Mouse (Mus musculus) heart, embryonic 15.5 days (tissue): ENCODE results near the gene Mrps16. TPM values are rescaled to one million over a fixed set of nuclear protein-coding genes. Genes with fewer than 3 reads are reported as not detected.

Experiments
- ATAC-seq: fragments of 200-750 bp; cut with Nextera tagmentation; replicated peaks from 2 replicates; pipeline ENCODE4 v1.8.0; 2017; ENCODE audit warnings: low read depth, moderate TSS enrichment; ENCODE audit not compliant: insufficient number of reproducible peaks, insufficient read depth, low FRiP score
- H3K27ac ChIP-seq: fragments of 300-500 bp; sonication (generic); 2 replicates; pipeline ENCODE4 v1.5.1; 2015; ENCODE audit warnings: mild to moderate bottlenecking, inconsistent platforms
- H3K27me3 ChIP-seq: fragments of 300-500 bp; sonication (generic); 2 replicates; pipeline ENCODE4 v1.6.1; 2015; ENCODE audit warnings: inconsistent platforms
- H3K36me3 ChIP-seq: fragments of 300-500 bp; sonication (generic); 2 replicates; pipeline ENCODE4 v1.6.1; 2015; ENCODE audit warnings: mild to moderate bottlenecking, inconsistent platforms
- H3K4me1 ChIP-seq: fragments of 300-500 bp; sonication (generic); replicated peaks from 2 replicates; pipeline ENCODE4 v1.6.1; 2015; ENCODE audit warnings: inconsistent platforms
- H3K4me2 ChIP-seq: fragments of 300-500 bp; sonication (generic); 2 replicates; pipeline ENCODE4 v1.6.1; 2015; ENCODE audit warnings: inconsistent platforms, mild to moderate bottlenecking, moderate library complexity
- H3K4me3 ChIP-seq: fragments of 300-500 bp; sonication (generic); 2 replicates; pipeline ENCODE4 v1.5.1; 2015; ENCODE audit warnings: mild to moderate bottlenecking, inconsistent platforms
- H3K9ac ChIP-seq: fragments of 300-500 bp; sonication (generic); 2 replicates; pipeline ENCODE4 v1.6.1; 2015; ENCODE audit warnings: mild to moderate bottlenecking, inconsistent platforms
- H3K9me3 ChIP-seq: fragments of 300-500 bp; sonication (generic); replicated peaks from 2 replicates; pipeline ENCODE4 v1.6.1; 2016; ENCODE audit warnings: inconsistent platforms
- WGBS: fragments of 180-500 bp; shearing (Covaris S2); methylation state at CpG from one replicate; pipeline ENCODE4 v1.1.7; 2015; ENCODE audit warnings: mixed read lengths; 5-methylcytosine and 5-hydroxymethylcytosine counted together
- polyA plus RNA-seq: library from polyadenylated mRNA; unstranded; fragments of >200 nt; fragmentation: Nextera tagmentation; extraction: Ambion mirVana; gene quantifications from 2 replicates; pipeline ENCODE4 v1.2.1, GENCODE M21; 2015

Mrps16 gene
- polyA plus RNA-seq: 88.5 and 98.2 TPM in 2 replicates

GRCm38 (mm10) chr14:20393205-20393913, at the start of gene Mrps16:
TSS of gene Mrps16 (minus strand) at chr14:20393634.
- peaks cover 17% of the 10 kb centered on the region for H3K36me3 ChIP-seq
- peaks cover 4% of the 10 kb centered on the region for H3K4me1 ChIP-seq
- H3K4me2 ChIP-seq: peak within 1 kb of the TSS; percentile 69
- peak within 1 kb of the TSS; percentile 93 for H3K27ac ChIP-seq
- WGBS: under 1% methylated on average over 68 of the region's 68 CpGs
- peak within 1 kb of the TSS; percentile 98 for H3K9ac ChIP-seq
- H3K4me3 ChIP-seq: peak within 1 kb of the TSS; percentile 92
- no peaks in the 10 kb centered on the region for H3K27me3 ChIP-seq
- ATAC-seq: peak; percentile 97
- no peaks in the 10 kb centered on the region for H3K9me3 ChIP-seq

GRCm38 (mm10) chr14:20442252-20442651, 48.8 kb upstream of the Mrps16 start:
- Histone ChIP-seq H3K36me3 (no peaks in the 10 kb centered on the region), H3K27ac (no peak overlapping the region), H3K9me3 (no peaks in the 10 kb centered on the region), H3K4me3 (no peak overlapping the region), H3K4me1 (no peaks in the 10 kb centered on the region), H3K27me3 (no peaks in the 10 kb centered on the region), H3K9ac (no peak overlapping the region), H3K4me2 (peak overlapping the region; percentile 26; the same call in 1 of the 2 replicates)
- ATAC-seq: no peak
- 48% methylated on average over 17 of the region's 17 CpGs for WGBS

DNA sequence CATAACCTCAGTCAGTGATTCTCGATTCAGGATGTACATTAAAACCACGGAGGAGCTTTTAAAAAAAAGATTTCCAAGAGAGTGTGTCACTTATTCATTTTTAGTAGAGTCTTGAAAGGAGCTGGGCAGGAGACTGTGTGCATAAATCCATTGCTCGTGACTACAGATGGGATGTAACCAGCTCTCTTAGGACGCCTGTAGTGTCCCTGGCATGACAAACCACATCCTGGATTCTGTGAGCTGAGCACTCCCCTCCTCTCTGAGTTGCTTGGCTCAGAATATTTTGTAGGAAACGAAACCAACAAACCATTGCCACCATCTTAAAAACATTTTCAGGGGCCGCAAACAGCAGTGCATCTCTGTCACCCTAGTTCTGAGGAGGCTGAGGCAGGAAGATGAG, 43.5 kb upstream of the Mrps16 start:
- no peak overlapping the region for H3K4me3 ChIP-seq
- 65% methylated on average over 6 of the region's 6 CpGs for WGBS
- H3K9ac ChIP-seq: no peak overlapping the region
- no peaks in the 10 kb centered on the region for H3K9me3 ChIP-seq
- no peak overlapping the region for H3K4me2 ChIP-seq
- H3K36me3 ChIP-seq: no peaks in the 10 kb centered on the region
- no peaks in the 10 kb centered on the region for H3K27me3 ChIP-seq
- no peak overlapping the region for H3K27ac ChIP-seq
- no peak for ATAC-seq
- no peaks in the 10 kb centered on the region for H3K4me1 ChIP-seq

GRCm38 (mm10) chr14:20432420-20432819, 39.0 kb upstream of the Mrps16 start:
- H3K9me3 ChIP-seq: no peaks in the 10 kb centered on the region
- no peaks in the 10 kb centered on the region for H3K36me3 ChIP-seq
- ATAC-seq: no peak
- 81% methylated on average over 4 of the region's 4 CpGs for WGBS
- H3K4me2 ChIP-seq: no peak overlapping the region
- H3K9ac ChIP-seq: no peak overlapping the region
- no peaks in the 10 kb centered on the region for H3K27me3 ChIP-seq
- H3K4me3 ChIP-seq: no peak overlapping the region
- H3K27ac ChIP-seq: no peak overlapping the region
- H3K4me1 ChIP-seq: no peaks in the 10 kb centered on the region

- Histone ChIP-seq H3K4me3 (no peak overlapping the region), H3K4me1 (no peaks in the 10 kb centered on the region), H3K27ac (no peak overlapping the region), H3K9me3 (no peaks in the 10 kb centered on the region), H3K9ac (no peak overlapping the region), H3K4me2 (no peak overlapping the region), H3K36me3 (no peaks in the 10 kb centered on the region), H3K27me3 (no peaks in the 10 kb centered on the region)
- no peak for ATAC-seq
- 62% methylated on average over 6 of the region's 6 CpGs for WGBS
Measured at GRCm38 (mm10) chr14:20431726-20432125, 38.3 kb upstream of the Mrps16 start.

- Histone ChIP-seq H3K27me3 (no peaks in the 10 kb centered on the region), H3K4me2 (no peak overlapping the region), H3K36me3 (no peaks in the 10 kb centered on the region), H3K4me1 (no peaks in the 10 kb centered on the region), H3K4me3 (no peak overlapping the region), H3K9me3 (no peaks in the 10 kb centered on the region), H3K27ac (no peak overlapping the region), H3K9ac (no peak overlapping the region)
- no peak for ATAC-seq
- WGBS: 47% methylated on average over 1 of the region's 1 CpGs
Measured at GRCm38 (mm10) chr14:20429833-20430232, 36.4 kb upstream of the Mrps16 start.

GRCm38 (mm10) chr14:20428593-20428992, 35.2 kb upstream of the Mrps16 start:
- no peaks in the 10 kb centered on the region for H3K4me1 ChIP-seq
- H3K4me3 ChIP-seq: no peak overlapping the region
- ATAC-seq: no peak
- H3K4me2 ChIP-seq: no peak overlapping the region
- no peak overlapping the region for H3K9ac ChIP-seq
- H3K27ac ChIP-seq: no peak overlapping the region
- no peaks in the 10 kb centered on the region for H3K9me3 ChIP-seq
- 38% methylated on average over 1 of the region's 1 CpGs for WGBS
- H3K27me3 ChIP-seq: no peaks in the 10 kb centered on the region
- no peaks in the 10 kb centered on the region for H3K36me3 ChIP-seq

GRCm38 (mm10) chr14:20423046-20423445, 29.6 kb upstream of the Mrps16 start:
- WGBS: 86% methylated on average over 6 of the region's 6 CpGs
- no peak for ATAC-seq
- no peak overlapping the region for H3K27ac ChIP-seq
- H3K36me3 ChIP-seq: no peaks in the 10 kb centered on the region
- no peak overlapping the region for H3K9ac ChIP-seq
- no peaks in the 10 kb centered on the region for H3K27me3 ChIP-seq
- 0 out of 2 replicates have a peak, but pooled peaks cover 3% of the 10 kb centered on the region for H3K4me1 ChIP-seq
- no peak overlapping the region for H3K4me3 ChIP-seq
- H3K9me3 ChIP-seq: no peaks in the 10 kb centered on the region
- H3K4me2 ChIP-seq: no peak overlapping the region

GRCm38 (mm10) chr14:20422257-20422656, 28.8 kb upstream of the Mrps16 start:
- no peak for ATAC-seq
- no peaks in the 10 kb centered on the region for H3K36me3 ChIP-seq
- H3K4me1 ChIP-seq: 0 out of 2 replicates have a peak, but pooled peaks cover 3% of the 10 kb centered on the region
- 41% methylated on average over 7 of the region's 7 CpGs for WGBS
- no peak overlapping the region for H3K4me3 ChIP-seq
- H3K27ac ChIP-seq: no peak overlapping the region
- no peaks in the 10 kb centered on the region for H3K27me3 ChIP-seq
- no peak overlapping the region for H3K9ac ChIP-seq
- no peaks in the 10 kb centered on the region for H3K9me3 ChIP-seq
- no peak overlapping the region for H3K4me2 ChIP-seq

DNA sequence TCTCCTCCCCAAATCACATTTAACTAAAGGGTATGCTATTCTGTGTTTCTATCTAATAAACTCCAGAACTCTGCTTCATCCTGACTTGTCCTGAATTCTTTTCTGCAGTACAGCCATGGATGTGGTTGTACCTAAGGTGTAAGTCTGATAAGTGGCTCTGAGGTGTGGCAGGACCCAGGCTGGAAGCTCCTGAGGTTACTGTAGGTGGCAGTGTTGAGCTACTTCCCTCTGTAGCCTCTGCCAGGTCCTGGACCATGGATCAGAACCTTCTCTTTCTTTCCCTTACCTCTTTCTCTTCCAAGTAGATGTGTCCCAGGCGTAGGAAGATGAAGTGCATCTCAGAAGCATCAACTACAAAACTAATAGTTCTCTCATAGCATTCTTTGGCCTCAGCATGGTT, 6.6 kb upstream of the Mrps16 start:
- H3K27ac ChIP-seq: no peak overlapping the region
- no peak overlapping the region for H3K4me2 ChIP-seq
- no peak; the same call in 1 of the 2 replicates for ATAC-seq
- no peak overlapping the region for H3K9ac ChIP-seq
- H3K27me3 ChIP-seq: no peaks in the 10 kb centered on the region
- H3K9me3 ChIP-seq: no peaks in the 10 kb centered on the region
- no peaks in the 10 kb centered on the region for H3K36me3 ChIP-seq
- H3K4me3 ChIP-seq: no peak overlapping the region
- WGBS: 38% methylated on average over 1 of the region's 1 CpGs
- no peaks in the 10 kb centered on the region for H3K4me1 ChIP-seq

GRCm38 (mm10) chr14:20398864-20399263, 5.4 kb upstream of the Mrps16 start:
- ATAC-seq: no peak
- H3K9me3 ChIP-seq: no peaks in the 10 kb centered on the region
- no peaks in the 10 kb centered on the region; the same call in 1 of the 2 replicates for H3K4me1 ChIP-seq
- H3K9ac ChIP-seq: no peak overlapping the region
- H3K4me3 ChIP-seq: no peak overlapping the region
- H3K36me3 ChIP-seq: no peaks in the 10 kb centered on the region
- H3K27me3 ChIP-seq: no peaks in the 10 kb centered on the region
- no peak overlapping the region for H3K27ac ChIP-seq
- WGBS: 33% methylated on average over 4 of the region's 4 CpGs
- H3K4me2 ChIP-seq: no peak overlapping the region

DNA sequence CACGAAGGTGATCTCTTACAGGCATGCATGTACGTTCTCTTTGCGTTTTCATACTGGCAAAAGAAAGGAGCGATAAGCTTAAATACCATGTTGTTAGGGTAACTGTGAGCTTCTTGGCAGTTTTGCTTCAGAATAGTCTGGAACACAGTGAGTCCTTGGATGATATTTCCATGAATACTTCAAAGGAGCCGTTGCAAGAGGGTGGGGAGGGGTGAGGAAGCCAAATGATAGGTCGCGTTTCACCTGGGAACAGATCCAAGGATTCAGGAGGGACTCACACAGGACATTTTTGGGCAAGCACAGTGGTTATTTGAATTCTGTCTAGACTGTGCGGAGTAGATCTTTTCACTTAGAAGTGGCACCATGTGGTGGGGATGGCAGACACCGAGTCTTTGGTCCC, 3.8 kb upstream of the Mrps16 start:
- no peak overlapping the region for H3K4me2 ChIP-seq
- H3K9ac ChIP-seq: no peak overlapping the region
- H3K36me3 ChIP-seq: no peaks in the 10 kb centered on the region
- H3K27me3 ChIP-seq: no peaks in the 10 kb centered on the region
- H3K4me3 ChIP-seq: no peak overlapping the region
- no peaks in the 10 kb centered on the region for H3K9me3 ChIP-seq
- no peak overlapping the region for H3K27ac ChIP-seq
- H3K4me1 ChIP-seq: no peaks in the 10 kb centered on the region; the same call in 1 of the 2 replicates
- no peak for ATAC-seq
- WGBS: 75% methylated on average over 9 of the region's 9 CpGs
